Mouse (Mus musculus) MEL (cell line): ENCODE measurements around the gene Pde4b.

Experiments
- CTCF ChIP-seq, 3 experiments: IDR thresholded peaks in 2 of 3; conservative IDR thresholded peaks in 1 of 3; 2 replicates each; pipeline ENCODE4 v1.5.1; 2011 to 2012; ENCODE audit warnings: low read length in 3 of 3, low read depth in 2 of 3, mild to moderate bottlenecking in 2 of 3, improper control_type of control experiment in 1 of 3, inconsistent platforms in 1 of 3, mixed read lengths in 1 of 3, moderate library complexity in 1 of 3; ENCODE audit not compliant: control insufficient read depth in 1 of 3, insufficient read depth in 1 of 3, poor library complexity in 1 of 3, severe bottlenecking in 1 of 3
- E2F4 ChIP-seq: IDR thresholded peaks from 2 replicates; pipeline ENCODE4 v1.6.1; 2011; ENCODE audit warnings: low read depth, low read length, improper control_type of control experiment, borderline replicate concordance
- GATA1 ChIP-seq: IDR thresholded peaks from 2 replicates; pipeline ENCODE4 v1.6.1; 2011; ENCODE audit warnings: low read depth, low read length, improper control_type of control experiment
- HCFC1 ChIP-seq: IDR thresholded peaks from 2 replicates; pipeline ENCODE4 v1.6.1; 2012; ENCODE audit warnings: low read depth, mild to moderate bottlenecking, inconsistent platforms, low read length, improper control_type of control experiment, moderate library complexity
- MAFK ChIP-seq: IDR thresholded peaks from 2 replicates; pipeline ENCODE4 v1.6.1; 2011; ENCODE audit warnings: low read depth, mild to moderate bottlenecking, low read length, improper control_type of control experiment, borderline replicate concordance
- MXI1 ChIP-seq: IDR thresholded peaks from 2 replicates; pipeline ENCODE4 v1.6.1; 2011; ENCODE audit warnings: mild to moderate bottlenecking, low read depth, low read length, improper control_type of control experiment
- POLR2A ChIP-seq, 2 experiments: IDR thresholded peaks; 2 replicates each; pipeline ENCODE4 v1.6.1; 2011 to 2012; ENCODE audit warnings: low read length in 2 of 2, mild to moderate bottlenecking in 2 of 2, control low read depth in 1 of 2, improper control_type of control experiment in 1 of 2, low read depth in 1 of 2, moderate library complexity in 1 of 2; ENCODE audit not compliant: control insufficient read depth in 1 of 2, insufficient read depth in 1 of 2, poor library complexity in 1 of 2
- POLR2AphosphoS5 ChIP-seq: IDR thresholded peaks from 2 replicates; pipeline ENCODE4 v1.6.1; 2012; ENCODE audit warnings: low read depth, borderline replicate concordance, mild to moderate bottlenecking, inconsistent platforms, low read length, moderate library complexity, mixed read lengths
- RCOR1 ChIP-seq: IDR thresholded peaks from 2 replicates; pipeline ENCODE4 v1.6.1; 2012; ENCODE audit warnings: low read depth, mild to moderate bottlenecking, inconsistent platforms, low read length, improper control_type of control experiment
- SMC3 ChIP-seq: IDR thresholded peaks from 2 replicates; pipeline ENCODE4 v1.6.1; 2011; ENCODE audit warnings: low read depth, low read length, improper control_type of control experiment
- TBP ChIP-seq: IDR thresholded peaks from 2 replicates; pipeline ENCODE4 v1.8.0; 2011; ENCODE audit warnings: low read depth, low read length, improper control_type of control experiment
- TCF12 ChIP-seq: IDR thresholded peaks from 2 replicates; pipeline ENCODE4 v1.6.1; 2014; ENCODE audit warnings: low read depth, mild to moderate bottlenecking, inconsistent platforms, low read length, improper control_type of control experiment, moderate library complexity
- USF1 ChIP-seq: IDR thresholded peaks from 2 replicates; pipeline ENCODE4 v1.6.1; 2014; ENCODE audit warnings: low read depth, mild to moderate bottlenecking, inconsistent platforms, low read length, improper control_type of control experiment, moderate library complexity
- ZKSCAN1 ChIP-seq: IDR thresholded peaks from 2 replicates; pipeline ENCODE4 v1.6.1; 2012; ENCODE audit warnings: low read depth, mild to moderate bottlenecking, inconsistent platforms, low read length, improper control_type of control experiment, moderate library complexity

GRCm38 (mm10) chr4:102512940-102513339 lies 425.6 kb downstream of the Pde4b start:
- TF ChIP-seq CTCF (IDR thresholded peaks at IDR 0.05 in 2 of 3, conservative IDR thresholded peaks at IDR 0.05 in 1 of 3; ENCODE audit: control insufficient read depth in 1 of 3, insufficient read depth in 1 of 3, low read depth in 2 of 3, low read length in 3 of 3, poor library complexity in 1 of 3, severe bottlenecking in 1 of 3) = no peak
- TF ChIP-seq USF1 = no peak
- TF ChIP-seq RCOR1 = no peak
- TF ChIP-seq SMC3 = no peak
- no peak for TF ChIP-seq GATA1
- no peak for TF ChIP-seq POLR2A (IDR thresholded peaks at IDR 0.05; ENCODE audit: control insufficient read depth in 1 of 2, insufficient read depth in 1 of 2, low read depth in 1 of 2, low read length in 2 of 2, poor library complexity in 1 of 2)
- TF ChIP-seq E2F4 = no peak
- TF ChIP-seq ZKSCAN1 = no peak
- no peak for TF ChIP-seq HCFC1
- no peak for TF ChIP-seq MXI1
- TF ChIP-seq TCF12 = no peak
- TF ChIP-seq TBP = no peak
- TF ChIP-seq MAFK = no peak
- no peak for TF ChIP-seq POLR2AphosphoS5
